Mouse (Mus musculus): ENCODE measurements around the gene Thra.

Thra gene

GRCm38 (mm10) chr11:98765421-98766309 lies 25.2 kb downstream of the Thra start:
- DNase-seq (ENCODE audit: low read depth, low spot score), result no peak

DNA sequence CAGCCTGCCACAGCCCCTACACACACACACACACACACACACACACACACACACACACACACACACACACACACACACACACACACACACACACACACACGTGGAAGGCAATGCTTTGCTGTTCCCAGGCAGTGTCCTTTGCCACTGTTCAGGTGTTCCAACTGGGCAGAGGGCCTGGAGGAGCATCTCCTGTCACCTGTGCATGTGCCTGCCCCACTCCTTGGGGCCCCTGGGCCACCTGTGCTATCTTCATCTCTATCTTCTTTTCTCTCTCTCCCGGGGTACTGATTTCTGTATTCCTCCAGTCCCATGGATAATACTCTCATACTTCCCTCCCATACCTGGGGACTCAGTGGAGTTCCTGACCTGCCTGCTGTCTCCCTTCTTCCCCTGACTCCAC lies 25.9 kb downstream of the Thra start:
- DNase-seq (ENCODE audit: low read depth, low spot score), result no peak

DNA sequence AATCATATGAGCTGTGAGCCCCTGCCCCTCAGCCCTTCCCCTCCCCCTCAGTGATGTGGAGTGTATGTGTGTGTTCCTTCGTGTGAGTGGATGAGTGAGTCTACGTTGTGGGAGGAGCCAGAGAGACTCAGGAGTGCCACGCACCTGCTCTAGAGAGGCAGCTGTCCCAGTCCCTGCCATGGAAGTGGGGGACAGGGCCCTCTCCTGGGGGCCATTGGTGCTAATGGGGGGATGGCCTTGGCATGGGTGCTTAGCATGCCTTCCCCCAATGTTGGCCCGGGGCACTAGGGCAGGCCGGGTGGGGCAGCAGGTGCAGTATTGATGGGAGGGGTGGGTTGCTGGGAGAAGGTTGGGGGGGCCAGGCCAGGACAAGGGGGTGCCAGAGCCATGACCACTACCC lies 26.4 kb downstream of the Thra start:
- DNase-seq (ENCODE audit: low read depth, low spot score), result no peak

- no peak for DNase-seq (ENCODE audit: low read depth, low spot score)
Measured at GRCm38 (mm10) chr11:98767276-98767675, 26.8 kb downstream of the Thra start.

- DNase-seq (ENCODE audit: low read depth, low spot score), result no peak
Measured at GRCm38 (mm10) chr11:98767713-98768112, 27.3 kb downstream of the Thra start.

DNA sequence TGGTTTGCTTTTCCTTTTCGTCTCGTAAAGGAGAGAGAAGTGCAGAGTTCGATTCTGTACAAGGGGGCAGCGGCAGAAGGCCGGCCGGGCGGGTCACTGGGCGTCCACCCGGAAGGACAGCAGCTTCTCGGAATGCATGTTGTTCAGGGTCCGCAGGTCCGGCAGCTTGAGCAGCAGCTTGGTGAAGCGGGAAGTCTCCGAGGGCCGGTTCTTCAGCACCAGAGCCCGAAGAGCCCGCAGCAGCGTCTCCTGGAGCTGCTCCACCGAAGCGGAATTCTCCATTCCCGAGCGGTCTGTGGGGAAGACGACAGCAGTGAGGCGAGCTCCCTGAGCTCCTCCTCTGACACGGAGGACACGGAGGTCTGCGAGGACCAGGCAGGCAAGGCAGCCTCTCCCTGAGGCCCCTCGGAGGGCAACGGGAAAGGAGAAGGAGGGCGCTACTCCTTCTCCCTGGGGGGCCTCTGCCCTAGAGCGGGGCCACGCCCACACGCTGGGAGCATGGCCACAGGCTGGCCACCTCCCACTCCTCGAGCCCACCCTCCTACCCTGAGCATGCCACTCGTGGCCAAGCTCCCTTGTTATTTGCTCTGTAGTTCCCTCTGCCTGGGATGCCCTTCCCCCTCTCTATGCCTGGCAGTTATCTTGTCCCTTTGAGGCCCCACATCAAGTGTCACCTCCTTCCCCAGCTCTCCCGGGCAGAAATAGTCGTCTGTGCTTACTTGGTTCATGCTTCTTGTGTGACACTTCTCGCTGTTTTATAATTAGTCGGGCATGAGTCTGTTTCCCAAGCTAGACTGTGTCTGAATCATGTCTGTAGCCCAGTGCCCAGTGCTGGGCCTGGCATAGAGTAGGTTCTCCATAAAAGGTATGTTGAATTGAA lies 27.9 kb downstream of the Thra start:
- no peak for DNase-seq (ENCODE audit: low read depth, low spot score)

- DNase-seq (ENCODE audit: low read depth, low spot score), result no peak
Measured at GRCm38 (mm10) chr11:98769007-98769954, 28.8 kb downstream of the Thra start.

- DNase-seq (ENCODE audit: low read depth, low spot score), result no peak
Measured at GRCm38 (mm10) chr11:98770096-98770975, 29.9 kb downstream of the Thra start.

GRCm38 (mm10) chr11:98771131-98771530 lies 30.7 kb downstream of the Thra start:
- DNase-seq (ENCODE audit: low read depth, low spot score), result no peak

- no peak for DNase-seq (ENCODE audit: low read depth, low spot score)
Measured at GRCm38 (mm10) chr11:98771844-98772525, 31.5 kb downstream of the Thra start.

- DNase-seq (ENCODE audit: low read depth, low spot score), result no peak
Measured at GRCm38 (mm10) chr11:98772667-98773171, 32.3 kb downstream of the Thra start.

DNA sequence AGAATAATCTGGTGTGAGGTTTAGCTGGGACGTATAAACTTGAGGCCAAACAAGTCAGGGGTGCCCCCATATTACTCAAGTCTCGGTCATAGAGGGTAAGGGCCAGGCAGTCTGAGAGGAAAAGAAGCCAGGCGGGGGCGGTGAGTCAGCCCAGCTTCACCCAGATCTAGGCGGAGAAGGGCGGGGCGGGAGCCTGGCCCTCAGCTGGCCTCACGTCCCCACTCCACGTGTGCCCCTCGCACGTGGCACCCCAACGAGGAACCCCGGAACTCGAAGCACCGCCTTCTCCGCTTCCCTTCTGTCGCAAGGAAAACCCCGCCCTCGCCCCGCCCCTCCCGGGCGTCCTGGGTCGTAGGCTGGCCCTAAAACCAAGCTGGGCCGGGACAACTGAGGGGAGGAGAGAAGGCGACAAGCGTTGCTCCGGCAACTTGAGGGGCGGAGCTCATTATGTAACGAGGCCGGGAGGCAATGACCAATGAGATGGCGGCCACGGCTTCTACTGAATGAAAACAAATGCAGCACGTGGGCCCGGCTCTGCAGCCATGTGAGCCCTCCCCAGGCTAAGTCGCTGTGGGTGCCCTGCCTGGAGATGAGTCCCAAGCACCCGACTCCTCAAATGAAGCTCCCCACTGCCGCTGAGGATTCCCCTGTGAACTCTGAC lies 33.3 kb downstream of the Thra start:
- DNase-seq (ENCODE audit: low read depth, low spot score), result peak; percentile 95

DNA sequence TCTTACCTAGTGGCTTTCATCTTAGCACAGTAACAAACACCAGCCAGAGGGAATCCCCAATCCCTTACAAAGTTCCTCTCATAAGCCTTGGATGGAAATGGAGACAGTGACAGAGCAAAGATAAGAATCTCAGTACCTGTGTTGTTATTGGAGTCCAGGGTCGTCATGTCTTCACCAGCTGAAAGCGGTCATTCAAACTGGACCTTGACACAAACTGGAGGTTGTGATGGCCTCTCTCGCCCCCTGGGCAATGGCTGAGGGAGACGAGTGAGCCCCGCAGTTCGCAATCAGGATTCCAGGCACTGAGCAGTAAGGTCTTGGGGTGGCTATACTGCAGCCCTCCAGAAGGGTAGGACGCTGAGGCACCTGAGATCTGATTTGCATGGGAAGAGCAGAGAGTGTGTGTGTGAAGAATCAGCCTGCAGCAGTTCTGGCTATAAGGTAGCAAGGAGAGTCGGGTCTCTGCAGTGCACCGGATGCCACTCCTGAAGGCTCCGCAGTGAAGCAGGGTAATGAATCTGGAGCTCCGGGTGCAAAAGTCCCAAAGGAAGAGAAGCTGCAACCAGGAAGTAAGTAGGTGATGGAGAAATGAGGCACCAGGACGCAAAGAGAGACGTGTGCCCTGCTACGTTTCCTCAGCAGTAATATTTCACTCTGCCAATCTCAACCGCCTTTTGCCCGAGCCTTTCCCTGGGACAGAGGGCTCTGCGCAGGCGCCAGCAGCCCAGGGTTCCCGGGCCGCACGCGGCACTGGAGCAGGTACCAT lies 34.3 kb downstream of the Thra start, which contains the start of gene Nr1d1:
Gene Nr1d1, minus strand, starts transcription at position 752 of the 766 bp plus-strand sequence.
- DNase-seq (ENCODE audit: low read depth, low spot score), result no peak

DNA sequence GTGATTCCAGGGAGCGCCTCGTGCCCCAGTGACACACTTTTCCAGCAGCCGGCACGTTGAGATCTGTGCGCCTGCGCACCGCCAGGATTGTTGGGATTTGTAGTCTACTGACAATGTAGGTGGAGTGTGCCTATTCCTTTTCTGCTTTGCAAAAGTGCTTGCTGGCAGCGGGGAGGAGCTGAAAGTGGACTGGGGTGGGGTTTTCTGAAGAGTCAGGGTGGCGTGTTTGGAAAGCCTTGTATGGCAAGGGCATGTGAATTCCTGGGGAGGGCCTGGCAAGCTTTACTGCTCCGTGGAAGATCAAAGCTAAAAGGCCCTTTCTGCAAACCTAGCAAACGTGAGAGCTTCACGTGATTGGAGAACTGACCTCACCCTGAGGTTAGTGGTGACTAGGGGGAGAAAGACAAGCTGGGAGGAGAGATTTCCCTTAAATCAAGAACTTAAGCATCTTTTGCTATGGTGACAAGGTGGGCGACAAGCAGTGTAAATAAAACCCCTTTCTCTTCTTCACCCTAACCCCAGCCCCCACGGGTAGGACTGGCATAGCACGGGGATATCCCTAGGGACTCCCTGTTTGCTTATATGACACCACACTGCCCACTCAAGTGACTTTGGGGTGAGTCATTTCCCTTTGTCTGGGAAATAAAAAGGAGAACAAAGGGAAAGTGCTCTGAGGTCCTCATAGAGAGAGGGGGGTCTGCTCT lies 35.1 kb downstream of the Thra start:
- DNase-seq (ENCODE audit: low read depth, low spot score), result no peak

DNA sequence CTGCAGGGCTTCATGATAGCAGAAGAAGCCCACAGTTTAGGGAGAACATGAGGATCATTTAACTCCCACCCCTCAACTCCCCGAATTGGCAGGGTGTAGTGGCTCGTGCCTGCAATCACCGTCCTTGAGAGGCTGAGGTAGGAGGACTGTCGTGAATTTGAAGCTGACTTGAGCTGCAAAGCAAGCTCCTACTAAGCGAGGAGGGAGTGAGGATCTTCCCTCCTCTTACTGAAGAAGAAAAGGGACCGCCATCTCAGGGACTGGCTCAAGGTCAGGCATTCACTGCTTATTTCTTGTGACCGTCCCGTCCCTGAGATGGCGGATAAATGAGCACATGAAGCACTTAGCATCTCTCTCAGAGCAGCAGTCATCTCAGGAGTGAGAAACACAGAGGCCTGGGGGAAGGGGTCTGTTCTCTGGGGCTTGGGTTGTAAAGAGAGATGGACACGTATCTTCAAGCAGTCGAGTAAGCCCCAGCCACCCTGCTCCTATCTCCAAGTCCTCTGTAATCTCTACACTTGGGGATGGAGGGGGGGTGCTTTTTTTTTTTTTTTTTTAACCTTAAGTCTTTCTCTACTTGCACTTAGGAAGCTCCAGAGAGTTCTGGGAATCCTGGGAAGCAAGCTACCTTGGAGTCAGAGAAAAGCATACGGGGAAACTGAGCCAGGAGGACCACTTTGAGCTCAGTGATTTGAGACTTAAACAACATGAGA lies 35.8 kb downstream of the Thra start:
- DNase-seq (ENCODE audit: low read depth, low spot score), result no peak

GRCm38 (mm10) chr11:98776843-98777590 lies 36.6 kb downstream of the Thra start:
- no peak for DNase-seq (ENCODE audit: low read depth, low spot score)
